Mouse (Mus musculus): Measurements from ENCODE around the gene Wfdc6a.

DNA sequence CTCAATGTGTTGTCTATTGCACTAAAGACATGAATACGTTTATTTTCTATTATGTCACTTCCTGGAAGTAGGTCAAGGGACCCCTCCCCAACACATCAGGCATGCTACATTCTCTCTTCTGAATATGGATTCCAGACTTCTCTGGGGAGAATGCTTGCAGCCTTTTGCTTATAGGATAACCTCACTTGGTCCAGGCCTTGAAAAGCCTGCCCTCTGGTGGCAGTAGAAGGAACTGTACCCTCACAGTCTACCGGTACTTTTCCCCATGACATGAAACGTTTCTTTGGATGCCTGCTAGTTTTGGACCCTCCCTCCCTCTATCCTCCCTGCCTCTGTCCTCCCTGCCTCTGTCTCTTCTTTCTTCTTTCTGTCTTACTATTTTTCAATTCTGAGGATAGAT, 54.1 kb downstream of the Wfdc6a start:
- TF ChIP-seq POLR2A (IDR thresholded peaks at IDR 0.05; ENCODE audit: insufficient read depth, low read length) (no peak), CTCF (IDR thresholded peaks at IDR 0.05; ENCODE audit: low read depth, low read length) (peak; percentile 46), EP300 (IDR thresholded peaks at IDR 0.05; ENCODE audit: insufficient read depth, low read depth, low read length) (no peak)
